Mouse (Mus musculus): ENCODE measurements around the gene Tas2r108. TPM values are rescaled to one million over a fixed set of nuclear protein-coding genes. Genes with fewer than 3 reads are reported as not detected.

Tas2r108 gene
- total RNA-seq (2014; fragmentation: Nextera tagmentation) (not detected in 2 replicates), total RNA-seq (2017) (not detected in 2 replicates)

GRCm38 (mm10) chr6:40493229-40493628 is at the start of gene Tas2r108:
Gene Tas2r108, plus strand, starts transcription at chr6:40493529.
- no peak for ATAC-seq (replicated peaks; ENCODE audit: low FRiP score, low TSS enrichment, poor library complexity, severe bottlenecking)

- ATAC-seq (replicated peaks; ENCODE audit: low FRiP score, low TSS enrichment, poor library complexity, severe bottlenecking) = no peak
Observed at GRCm38 (mm10) chr6:40448626-40449025, 44.7 kb upstream of the Tas2r108 start.

- peak; percentile 73 for ATAC-seq (replicated peaks; ENCODE audit: low FRiP score, low TSS enrichment, poor library complexity, severe bottlenecking)
Observed at GRCm38 (mm10) chr6:40454436-40455041, 38.8 kb upstream of the Tas2r108 start.

- no peak for ATAC-seq (replicated peaks; ENCODE audit: low FRiP score, low TSS enrichment, poor library complexity, severe bottlenecking)
Observed at GRCm38 (mm10) chr6:40465710-40466109, 27.6 kb upstream of the Tas2r108 start.

GRCm38 (mm10) chr6:40470916-40471719 is 22.2 kb upstream of the Tas2r108 start, which contains the start of gene Ssbp1:
Gene Ssbp1, plus strand, starts transcription at chr6:40471352.
- peak; percentile 99 for ATAC-seq (replicated peaks; ENCODE audit: low FRiP score, low TSS enrichment, poor library complexity, severe bottlenecking)

GRCm38 (mm10) chr6:40471720-40472010 is 21.7 kb upstream of the Tas2r108 start:
- no peak for ATAC-seq (replicated peaks; ENCODE audit: low FRiP score, low TSS enrichment, poor library complexity, severe bottlenecking)

- ATAC-seq (replicated peaks; ENCODE audit: low FRiP score, low TSS enrichment, poor library complexity, severe bottlenecking) = no peak
Observed at GRCm38 (mm10) chr6:40476132-40476531, 17.2 kb upstream of the Tas2r108 start.

GRCm38 (mm10) chr6:40479705-40480104 is 13.6 kb upstream of the Tas2r108 start:
- ATAC-seq (replicated peaks; ENCODE audit: low FRiP score, low TSS enrichment, poor library complexity, severe bottlenecking) = 0 out of 2 replicates have a peak, but pooled peaks have one; percentile 55

- no peak for ATAC-seq (replicated peaks; ENCODE audit: low FRiP score, low TSS enrichment, poor library complexity, severe bottlenecking)
Observed at GRCm38 (mm10) chr6:40482318-40482717, 11.0 kb upstream of the Tas2r108 start.

GRCm38 (mm10) chr6:40490933-40491332 is 2.4 kb upstream of the Tas2r108 start, which contains the start of gene Tas2r137:
Gene Tas2r137, plus strand, starts transcription at chr6:40491233.
- no peak for ATAC-seq (replicated peaks; ENCODE audit: low FRiP score, low TSS enrichment, poor library complexity, severe bottlenecking)

GRCm38 (mm10) chr6:40519408-40519807 is 26.1 kb downstream of the Tas2r108 start, which contains the start of gene Prss37:
Gene Prss37, minus strand, starts transcription at chr6:40519508.
- ATAC-seq (replicated peaks; ENCODE audit: low FRiP score, low TSS enrichment, poor library complexity, severe bottlenecking) = no peak

Other genes with a start within 250 kb of the Tas2r108 start
- gene Agk, start 168.4 kb upstream of the Tas2r108 start, total RNA-seq (2014; fragmentation: Nextera tagmentation) = 22.8 and 28.0 TPM in 2 replicates
- gene Agk, start 168.4 kb upstream of the Tas2r108 start, total RNA-seq (2017) = 38.4 and 39.2 TPM in 2 replicates
- 3.5 and 7.1 TPM in 2 replicates for gene E330009J07Rik, start 57.4 kb upstream of the Tas2r108 start, total RNA-seq (2014; fragmentation: Nextera tagmentation)
- 1.9 and 4.5 TPM in 2 replicates for gene E330009J07Rik, start 57.4 kb upstream of the Tas2r108 start, total RNA-seq (2017)
- not detected in 2 replicates for gene Wee2, start 54.4 kb upstream of the Tas2r108 start, total RNA-seq (2014; fragmentation: Nextera tagmentation)
- gene Wee2, start 54.4 kb upstream of the Tas2r108 start, total RNA-seq (2017) = not detected in 2 replicates
- gene Ssbp1, start 22.2 kb upstream of the Tas2r108 start, total RNA-seq (2014; fragmentation: Nextera tagmentation) = 131 and 201 TPM in 2 replicates
- 118 and 127 TPM in 2 replicates for gene Ssbp1, start 22.2 kb upstream of the Tas2r108 start, total RNA-seq (2017)
- gene Tas2r137, start 2.3 kb upstream of the Tas2r108 start, total RNA-seq (2014; fragmentation: Nextera tagmentation) = not detected in 2 replicates
- 1.3 and 3.1 TPM in 2 replicates for gene Tas2r137, start 2.3 kb upstream of the Tas2r108 start, total RNA-seq (2017)
- not detected in 2 replicates for gene Prss37, start 26.0 kb downstream of the Tas2r108 start, total RNA-seq (2014; fragmentation: Nextera tagmentation)
- gene Prss37, start 26.0 kb downstream of the Tas2r108 start, total RNA-seq (2017) = not detected in 2 replicates
- not detected in 2 replicates for gene Olfr461, start 61.5 kb downstream of the Tas2r108 start, total RNA-seq (2014; fragmentation: Nextera tagmentation)
- gene Olfr461, start 61.5 kb downstream of the Tas2r108 start, total RNA-seq (2017) = not detected in 2 replicates
- gene Olfr460, start 76.0 kb downstream of the Tas2r108 start, total RNA-seq (2014; fragmentation: Nextera tagmentation) = not detected in 2 replicates
- gene Olfr460, start 76.0 kb downstream of the Tas2r108 start, total RNA-seq (2017) = not detected in 2 replicates
- gene Clec5a, start 92.3 kb downstream of the Tas2r108 start, total RNA-seq (2014; fragmentation: Nextera tagmentation) = 12.6 TPM in 1 of 2 replicates, not detected in the other
- gene Clec5a, start 92.3 kb downstream of the Tas2r108 start, total RNA-seq (2017) = 1.8 and 3.2 TPM in 2 replicates
- gene Tas2r138, start 119.8 kb downstream of the Tas2r108 start, total RNA-seq (2014; fragmentation: Nextera tagmentation) = not detected in 2 replicates
- not detected in 2 replicates for gene Tas2r138, start 119.8 kb downstream of the Tas2r108 start, total RNA-seq (2017)
- 1.4 TPM in 1 of 2 replicates, not detected in the other for gene Mgam, start 135.3 kb downstream of the Tas2r108 start, total RNA-seq (2014; fragmentation: Nextera tagmentation)
- gene Mgam, start 135.3 kb downstream of the Tas2r108 start, total RNA-seq (2017) = 0.05 TPM in 1 of 2 replicates, not detected in the other